Mouse (Mus musculus) spleen, adult 2 months (tissue): ENCODE results near the gene Hba-a1.

Experiments
- CTCF ChIP-seq: fragments of 200-500 bp; IDR thresholded peaks from 2 replicates; pipeline ENCODE4 v1.5.1; 2011; ENCODE audit warnings: mild to moderate bottlenecking, inconsistent platforms; ENCODE audit not compliant: insufficient read depth, insufficient read length, insufficient replicate concordance; ENCODE audit errors: extremely low read depth
- POLR2A ChIP-seq: fragments of 200-500 bp; IDR thresholded peaks from 2 replicates; pipeline ENCODE4 v1.6.1; 2011; ENCODE audit warnings: low read depth, low read length, inconsistent platforms

DNA sequence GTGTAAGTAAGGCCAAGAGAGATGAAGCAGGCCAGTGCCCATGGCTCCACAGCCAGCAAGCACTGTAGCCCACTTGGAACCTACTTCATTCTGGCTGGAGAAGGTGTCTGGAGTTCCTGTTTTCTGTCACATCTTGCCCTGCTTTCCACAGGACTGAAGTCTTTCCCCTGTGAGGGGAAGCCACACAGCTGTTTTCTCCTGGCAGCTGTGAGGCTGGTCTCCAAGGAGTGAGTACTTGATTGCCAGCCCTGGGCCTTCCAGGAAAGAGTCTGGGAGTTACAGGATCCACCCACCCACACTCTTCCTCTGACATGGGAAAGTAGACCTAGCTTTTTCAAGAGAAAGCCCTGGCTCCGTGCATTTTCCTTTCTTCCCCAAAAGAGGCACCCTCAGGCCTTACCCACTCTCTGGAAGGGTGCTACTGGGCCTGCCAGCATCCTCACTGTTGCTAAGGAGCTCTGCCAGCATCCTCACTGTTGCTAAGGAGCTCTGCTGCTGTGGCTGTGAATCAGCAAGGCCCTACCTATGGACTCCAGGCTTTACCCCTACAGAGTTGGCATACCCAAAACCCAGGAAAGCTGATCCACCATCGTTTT lies 19.6 kb downstream of the Hba-a1 start:
- TF ChIP-seq CTCF (no peak), POLR2A (no peak)
